Mouse (Mus musculus): ENCODE data around the gene 2210011C24Rik. TPM values are rescaled to one million over a fixed set of nuclear protein-coding genes. Genes with fewer than 3 reads are reported as not detected.
"Not testable (repeated sequence)": the region's sequence is repeated elsewhere in the genome, so short reads cannot be mapped to it uniquely, and the experiment has no call there.

Gene 2210011C24Rik
- total RNA-seq, 4 experiments from 2014 or later, result 0.37 to 2.6 (median 1.5) TPM

DNA sequence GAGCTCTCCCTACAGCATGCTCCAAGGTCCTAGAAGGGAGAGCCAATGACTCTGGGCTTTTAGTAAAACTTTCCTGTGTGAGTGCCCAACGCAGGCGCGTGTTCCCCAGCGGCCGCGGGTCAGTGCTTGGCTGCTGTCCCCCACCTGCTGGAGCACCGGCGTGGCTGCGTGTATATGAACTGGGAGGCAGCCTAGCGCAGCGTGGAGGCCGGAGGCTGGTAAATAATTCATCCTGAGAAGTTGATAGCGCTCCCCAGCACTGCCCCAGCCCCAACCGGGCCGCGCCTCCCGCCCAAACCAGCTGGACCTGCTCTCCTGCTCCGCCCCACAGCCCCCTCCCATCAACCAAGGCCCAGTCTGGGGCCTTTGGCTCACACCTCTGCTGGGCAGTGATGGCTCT is 9.1 kb upstream of the 2210011C24Rik start, which contains the start of gene Palm3:
Gene Palm3, plus strand, starts transcription at position 376 of the 400 bp plus-strand sequence.
- DNase-seq (ENCODE audit: low spot score in 2 of 2), result no peak

DNA sequence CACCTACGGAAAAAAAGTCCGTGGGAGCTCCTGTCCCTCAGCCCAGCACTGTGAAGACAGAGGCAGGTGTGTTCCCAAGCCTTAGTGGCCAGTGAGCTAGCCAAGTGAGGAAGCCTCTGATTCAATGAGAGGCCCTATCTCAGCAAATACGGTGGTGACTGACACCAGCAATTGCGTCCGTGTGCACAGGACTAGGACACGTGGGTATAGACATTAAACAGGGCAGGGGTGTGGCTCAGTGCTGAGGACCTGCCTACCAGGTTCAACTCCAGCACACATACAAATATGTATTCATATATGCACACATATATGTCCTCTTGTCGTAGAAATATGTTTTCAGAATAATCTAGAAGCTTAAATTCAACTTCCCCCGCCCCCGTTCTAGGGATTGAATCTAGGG is 7.8 kb upstream of the 2210011C24Rik start:
- no peak for DNase-seq (ENCODE audit: low spot score in 2 of 2)

DNA sequence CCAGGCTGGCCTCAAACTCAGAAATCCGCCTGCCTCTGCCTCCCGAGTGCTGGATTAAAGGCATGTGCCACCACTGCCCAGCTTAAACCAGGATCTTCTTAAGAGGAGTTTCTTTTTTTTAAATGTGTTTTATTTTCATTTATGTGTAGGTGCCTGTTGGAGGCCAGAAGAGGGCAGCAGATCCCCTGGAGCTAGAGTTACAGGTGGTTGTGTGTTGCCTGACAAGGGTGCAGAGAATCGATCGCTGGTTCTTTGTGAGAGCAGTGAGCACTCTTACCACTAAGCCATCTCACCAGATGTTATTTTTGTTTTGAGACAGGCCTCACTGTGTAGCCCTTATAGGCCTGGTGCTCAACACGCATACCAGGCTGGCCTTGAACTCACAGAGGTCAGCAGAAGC is 3.9 kb upstream of the 2210011C24Rik start:
- no peak for DNase-seq (ENCODE audit: low spot score in 2 of 2)

DNA sequence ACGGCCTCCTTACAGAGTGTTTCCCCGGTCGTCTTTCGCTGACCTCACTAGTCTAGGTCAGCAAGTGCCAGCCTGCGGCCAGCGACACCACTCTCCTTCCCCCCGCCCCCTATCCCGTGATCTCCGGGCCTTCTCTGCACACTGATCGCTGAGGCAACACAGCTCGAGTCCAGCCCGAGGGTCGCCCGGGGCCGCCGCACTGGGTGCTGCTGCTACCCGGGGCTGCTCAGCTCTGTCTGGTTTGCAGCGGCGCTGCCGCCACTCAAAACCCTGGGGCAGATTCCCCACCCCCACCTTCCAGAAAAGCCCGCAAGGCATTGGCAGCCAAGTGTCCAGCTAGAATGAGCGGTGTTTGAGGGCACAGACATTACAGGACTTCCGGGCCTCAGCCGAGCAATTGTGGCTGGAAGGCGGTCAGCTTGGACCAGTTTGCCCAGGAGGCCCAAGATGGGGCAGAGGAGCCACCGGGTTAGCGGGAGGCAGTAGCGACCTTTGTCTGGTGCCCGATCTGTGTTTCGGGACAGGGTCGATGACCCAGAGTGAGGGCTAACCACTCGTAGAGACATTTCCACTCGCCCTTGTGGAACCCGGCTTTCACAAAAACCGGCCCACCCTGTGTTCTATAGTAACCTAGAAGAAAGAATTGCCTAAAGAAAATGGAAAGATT is 661 bp upstream of the 2210011C24Rik start:
- no peak for DNase-seq (ENCODE audit: low spot score in 2 of 2)

DNA sequence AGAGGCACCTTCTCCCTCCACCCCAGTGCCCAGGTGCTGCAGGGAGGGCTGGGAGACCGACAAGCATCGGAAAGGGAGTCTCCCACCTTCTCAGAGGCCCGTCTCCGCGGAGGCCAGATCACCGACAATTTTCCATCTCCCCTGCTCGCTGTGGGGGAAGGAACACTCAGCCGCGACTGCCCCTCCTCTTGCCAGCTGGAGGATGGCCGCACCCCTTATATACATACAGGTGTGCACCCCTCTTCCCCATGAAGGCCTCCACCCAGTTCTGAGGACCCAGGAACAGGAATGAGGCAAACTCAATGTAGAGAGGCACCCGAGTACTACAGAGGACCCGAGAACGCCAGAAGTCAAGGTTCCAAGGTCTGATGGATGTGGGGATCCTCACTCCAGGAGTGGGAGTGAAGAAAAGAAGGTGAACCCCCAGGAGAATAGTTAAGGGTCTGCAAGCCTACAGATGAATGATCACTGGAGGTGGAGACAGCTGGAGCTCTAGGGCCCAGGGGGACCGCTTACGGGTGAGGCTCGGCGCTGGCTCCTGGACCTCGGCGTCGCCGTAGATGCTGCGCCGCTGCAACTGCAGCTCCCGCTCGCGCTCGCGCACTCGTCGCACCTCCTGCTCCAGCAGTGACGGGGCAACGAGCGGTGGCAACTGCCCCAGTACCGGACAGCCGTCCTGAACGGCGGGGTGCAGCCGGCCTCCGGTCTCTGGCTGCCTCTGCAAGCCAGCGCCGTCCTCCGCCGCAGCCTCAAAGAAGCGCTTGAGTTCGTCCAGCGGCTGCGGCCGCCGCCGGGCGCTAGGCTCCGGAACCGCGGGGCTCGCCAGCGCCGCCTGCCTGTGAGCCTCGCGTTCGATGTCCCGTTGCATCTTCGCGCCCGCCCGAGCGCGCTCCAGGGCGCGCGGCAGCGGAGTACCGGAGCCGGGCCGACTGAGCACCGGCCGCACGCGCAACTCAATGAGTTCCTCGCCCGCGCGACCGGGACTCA is 1.1 kb downstream of the 2210011C24Rik start:
- peak in 1 of 2 experiments; percentile 54 for DNase-seq (ENCODE audit: low spot score in 2 of 2)

DNA sequence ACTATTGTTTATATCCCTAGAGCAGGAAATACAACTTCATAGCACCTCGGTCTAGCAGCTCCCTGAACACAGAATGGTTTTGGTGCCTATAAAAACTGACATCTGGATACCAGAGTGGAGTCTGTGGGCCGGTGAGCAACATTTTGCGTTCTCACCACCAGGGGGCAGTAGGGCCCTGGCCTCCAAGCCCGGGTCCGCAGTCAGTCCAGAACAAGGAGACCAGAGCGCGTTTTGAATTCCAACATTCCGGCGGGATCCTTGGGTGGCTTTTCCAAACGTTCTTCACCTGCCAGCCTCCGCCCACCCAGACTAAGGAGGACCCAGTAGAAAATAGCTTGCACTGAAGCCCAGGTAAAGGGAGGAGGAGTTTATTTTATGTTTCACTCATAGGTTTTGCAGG is 2.1 kb downstream of the 2210011C24Rik start:
- DNase-seq (ENCODE audit: low spot score in 2 of 2), result peak; percentile 64 to 81

DNA sequence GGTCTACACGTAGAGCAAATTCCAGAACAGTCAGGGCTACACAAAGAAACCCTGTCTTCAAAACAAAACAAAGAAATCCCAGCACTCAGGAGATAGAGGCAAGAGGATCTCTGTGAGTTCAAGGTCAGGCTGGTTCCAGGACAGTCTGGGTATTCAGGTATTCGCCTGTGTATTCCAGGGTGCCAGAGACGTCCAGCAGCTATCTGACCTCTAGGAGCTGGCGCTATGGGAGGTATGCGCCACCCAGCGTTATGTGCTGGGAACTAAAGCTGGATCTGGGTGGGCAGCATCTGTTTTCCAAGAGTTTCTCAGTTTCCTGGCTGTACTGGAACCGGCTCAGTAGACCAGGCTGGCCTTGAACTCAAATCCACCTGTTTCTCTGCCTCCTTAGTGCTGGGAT is 3.6 kb downstream of the 2210011C24Rik start:
- no peak for DNase-seq (ENCODE audit: low spot score in 2 of 2)

DNA sequence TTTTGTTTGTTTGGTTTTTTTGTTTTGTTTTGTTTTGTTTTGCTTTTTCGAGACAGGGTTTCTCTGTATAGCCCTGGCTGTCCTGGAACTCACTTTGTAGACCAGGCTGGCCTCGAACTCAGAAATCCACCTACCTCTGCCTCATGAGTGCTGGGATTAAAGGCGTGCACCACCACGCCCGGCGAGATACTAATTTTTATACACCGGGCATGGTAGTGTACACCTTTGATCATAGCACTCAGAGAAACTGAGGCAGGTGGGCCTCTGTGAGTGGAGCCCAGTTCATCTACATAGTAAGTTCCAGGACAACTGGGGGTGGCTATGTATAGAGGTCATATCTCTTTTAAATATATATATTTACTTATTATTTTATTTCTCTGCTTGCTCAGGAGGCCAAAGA is 6.5 kb downstream of the 2210011C24Rik start:
- not testable (repeated sequence) for DNase-seq (ENCODE audit: low spot score in 2 of 2)

DNA sequence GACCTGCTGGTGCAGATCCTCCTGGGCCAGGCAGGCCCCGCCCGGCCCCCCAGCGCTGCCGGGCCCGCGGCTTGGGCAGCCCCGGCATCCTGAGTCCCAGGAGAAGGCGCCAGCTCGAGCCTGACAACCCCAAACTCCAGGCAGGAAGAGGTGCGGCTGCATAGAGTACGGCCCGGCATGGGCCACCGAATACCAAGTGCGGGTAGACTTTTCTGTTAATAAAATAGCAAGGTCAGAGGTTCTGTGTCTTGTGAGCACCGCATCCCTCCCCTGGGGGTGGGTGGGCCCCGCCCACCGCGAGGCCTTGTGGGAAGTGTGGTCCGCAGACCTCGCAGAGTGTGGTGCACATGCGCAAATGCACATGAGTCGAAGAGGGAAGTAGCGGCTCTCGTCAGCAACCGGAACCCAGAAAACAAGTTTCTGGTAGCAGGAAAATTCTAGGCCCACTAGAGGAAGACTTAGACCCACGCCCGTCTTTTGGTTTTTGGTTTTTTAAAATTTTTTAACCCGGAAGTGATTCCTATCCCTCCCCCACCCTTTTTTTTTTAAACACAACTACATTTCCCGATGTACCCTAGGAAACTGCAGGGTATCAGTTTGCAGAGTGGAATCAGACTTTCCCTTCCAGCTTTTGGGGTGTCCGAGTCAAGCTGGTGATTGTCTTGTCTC is 7.3 kb downstream of the 2210011C24Rik start:
- peak; percentile 87 to 94 for DNase-seq (ENCODE audit: low spot score in 2 of 2)

DNA sequence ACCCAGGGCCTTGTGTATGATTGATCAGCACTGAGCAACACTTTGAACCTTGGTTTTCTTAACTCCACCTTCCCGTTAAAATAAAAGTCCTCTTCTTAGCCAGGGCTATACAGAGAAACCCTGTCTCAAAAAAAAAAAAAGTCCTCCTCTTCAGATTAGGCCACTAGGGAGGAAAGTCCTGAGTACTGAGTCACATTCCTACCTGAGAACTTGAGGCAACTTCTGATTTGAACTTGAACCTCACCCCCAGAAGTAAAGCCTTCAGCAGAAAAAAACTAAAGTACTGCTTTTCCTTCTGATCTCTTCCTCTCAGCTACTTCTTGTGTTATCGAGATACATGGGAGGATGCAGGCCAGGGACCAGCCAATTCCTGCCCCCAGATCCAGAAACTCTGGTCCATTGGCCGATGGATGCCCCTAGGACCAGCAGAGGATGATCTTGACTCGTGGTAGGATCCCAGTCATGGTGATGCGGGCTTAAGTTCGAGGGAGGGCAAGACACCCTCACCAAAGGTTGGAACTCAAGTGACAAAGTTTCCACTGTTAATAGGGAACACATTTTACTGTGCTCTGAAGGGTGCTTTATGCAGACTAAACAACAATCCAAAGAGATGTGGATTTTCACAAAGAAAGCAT is 8.2 kb downstream of the 2210011C24Rik start:
- DNase-seq (ENCODE audit: low spot score in 2 of 2), result no peak

DNA sequence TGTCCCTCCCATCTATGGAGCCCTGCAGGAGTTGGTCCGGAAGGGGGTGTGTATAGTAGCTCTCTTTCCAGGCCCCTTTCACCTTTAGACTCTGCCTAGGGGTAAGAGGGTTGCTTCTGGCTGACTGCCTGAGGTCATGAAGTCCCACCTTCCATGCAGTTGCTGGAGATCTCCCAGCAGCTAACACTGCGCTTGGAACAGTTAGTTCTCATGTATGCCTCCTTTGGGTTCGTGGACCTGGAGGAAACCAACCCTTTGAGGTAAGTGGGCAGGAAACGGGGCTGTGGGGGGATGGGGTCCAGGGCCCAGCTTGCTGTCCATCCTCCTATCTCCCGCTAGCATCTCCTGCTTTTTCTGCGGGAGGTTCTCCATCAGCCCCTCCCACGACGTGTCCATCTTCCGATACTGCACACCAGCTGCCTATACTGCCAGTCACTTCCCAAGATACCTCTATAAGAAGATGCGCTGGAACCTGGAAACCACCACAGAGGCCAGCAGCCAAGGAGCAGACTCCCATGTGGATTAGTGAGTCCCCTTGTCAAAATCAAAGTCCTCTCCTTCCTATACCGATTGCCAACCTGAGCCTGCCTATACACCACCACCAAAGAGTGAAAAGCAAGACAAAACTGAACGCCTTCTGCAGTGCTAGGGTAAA is 8.9 kb downstream of the 2210011C24Rik start:
- DNase-seq (ENCODE audit: low spot score in 2 of 2), result no peak

DNA sequence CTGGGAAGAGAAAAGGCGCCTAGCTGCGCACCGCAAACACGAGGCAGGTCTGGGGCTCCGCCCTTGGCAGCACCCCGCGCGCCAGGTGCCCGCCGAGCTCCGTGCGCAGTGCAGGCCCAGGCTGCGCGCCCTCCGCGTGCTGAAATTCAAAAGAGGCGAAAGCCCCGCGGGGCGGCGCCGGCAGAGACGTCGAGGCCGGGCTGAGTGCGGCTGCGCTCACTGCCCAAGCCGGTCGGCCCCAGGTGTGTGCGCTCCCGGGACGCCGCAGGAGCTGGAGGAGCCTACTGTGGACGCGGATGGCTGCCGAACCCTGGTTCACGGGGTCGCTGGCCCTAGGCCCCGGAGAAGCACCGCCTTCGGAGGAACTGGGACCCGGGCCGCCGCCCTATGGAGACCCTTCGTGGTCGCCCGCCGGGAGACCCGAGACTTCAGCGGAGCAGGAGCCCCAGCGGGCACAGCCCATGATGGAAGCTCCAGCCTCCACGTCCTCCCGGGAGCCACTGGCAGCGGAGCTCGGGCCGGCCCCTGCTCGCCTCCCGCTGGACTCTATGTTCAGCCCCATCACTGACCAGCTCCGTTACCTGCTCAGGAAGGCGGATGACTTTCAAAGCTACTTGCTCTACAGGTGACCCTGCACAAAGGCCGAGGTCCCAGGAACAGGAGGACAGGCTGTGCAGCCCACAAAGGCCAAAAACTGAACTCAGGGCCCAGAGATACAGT is 10.5 kb downstream of the 2210011C24Rik start, which contains the start of gene 1700067K01Rik:
Gene 1700067K01Rik, plus strand, starts transcription at position 222 of the 720 bp plus-strand sequence.
- no peak for DNase-seq (ENCODE audit: low spot score in 2 of 2)

DNA sequence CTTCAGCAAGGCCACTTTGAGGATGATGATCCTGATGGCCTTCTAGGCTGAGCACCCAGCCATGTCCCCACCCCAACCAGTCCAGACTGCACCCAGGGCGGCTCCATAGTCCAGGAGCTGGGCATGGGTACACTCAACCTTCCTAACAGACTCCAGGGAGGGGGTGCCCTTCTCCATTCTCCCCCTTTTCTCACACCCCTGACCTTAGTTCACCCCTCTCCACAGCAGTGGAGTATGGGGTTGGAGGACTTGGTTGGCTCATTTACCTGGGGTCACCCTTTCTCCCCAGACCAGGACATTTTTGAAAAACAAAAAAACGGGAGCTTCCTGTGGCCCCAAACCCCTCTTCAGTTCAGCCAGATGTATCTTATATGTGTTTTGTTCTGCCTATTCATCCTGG is 12.1 kb downstream of the 2210011C24Rik start:
- no peak for DNase-seq (ENCODE audit: low spot score in 2 of 2)

DNA sequence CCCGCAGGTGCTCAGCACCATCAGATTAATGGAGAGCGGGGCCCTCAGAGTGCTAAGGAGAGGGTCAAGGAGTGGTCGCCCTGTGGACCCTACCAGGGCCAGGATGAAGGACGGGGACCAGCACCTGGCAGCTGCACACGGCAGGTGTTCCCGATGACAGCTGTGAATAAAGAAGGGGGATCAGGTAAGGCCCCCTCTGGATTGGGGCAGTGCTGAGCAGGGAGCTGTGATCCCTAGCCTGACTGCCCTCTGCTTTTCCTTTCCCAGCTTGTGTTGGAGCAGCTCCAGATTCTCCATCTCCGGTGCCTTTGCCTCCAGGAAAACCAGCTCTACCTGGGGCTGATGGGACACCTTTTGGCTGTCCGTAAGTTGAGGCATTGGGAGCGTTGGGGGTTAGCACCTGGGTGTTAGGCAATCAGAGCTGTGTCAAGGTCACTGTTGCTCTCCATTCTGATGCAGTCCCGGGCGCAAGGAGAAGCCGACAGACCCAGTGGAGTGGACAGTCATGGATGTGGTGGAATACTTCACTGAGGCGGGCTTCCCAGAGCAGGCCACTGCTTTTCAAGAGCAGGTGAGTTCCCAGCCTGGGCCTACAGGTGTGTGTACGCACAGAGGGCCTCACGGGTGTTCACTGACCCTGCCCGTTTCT is 12.8 kb downstream of the 2210011C24Rik start:
- peak in 1 of 2 experiments; percentile 38 for DNase-seq (ENCODE audit: low spot score in 2 of 2)

DNA sequence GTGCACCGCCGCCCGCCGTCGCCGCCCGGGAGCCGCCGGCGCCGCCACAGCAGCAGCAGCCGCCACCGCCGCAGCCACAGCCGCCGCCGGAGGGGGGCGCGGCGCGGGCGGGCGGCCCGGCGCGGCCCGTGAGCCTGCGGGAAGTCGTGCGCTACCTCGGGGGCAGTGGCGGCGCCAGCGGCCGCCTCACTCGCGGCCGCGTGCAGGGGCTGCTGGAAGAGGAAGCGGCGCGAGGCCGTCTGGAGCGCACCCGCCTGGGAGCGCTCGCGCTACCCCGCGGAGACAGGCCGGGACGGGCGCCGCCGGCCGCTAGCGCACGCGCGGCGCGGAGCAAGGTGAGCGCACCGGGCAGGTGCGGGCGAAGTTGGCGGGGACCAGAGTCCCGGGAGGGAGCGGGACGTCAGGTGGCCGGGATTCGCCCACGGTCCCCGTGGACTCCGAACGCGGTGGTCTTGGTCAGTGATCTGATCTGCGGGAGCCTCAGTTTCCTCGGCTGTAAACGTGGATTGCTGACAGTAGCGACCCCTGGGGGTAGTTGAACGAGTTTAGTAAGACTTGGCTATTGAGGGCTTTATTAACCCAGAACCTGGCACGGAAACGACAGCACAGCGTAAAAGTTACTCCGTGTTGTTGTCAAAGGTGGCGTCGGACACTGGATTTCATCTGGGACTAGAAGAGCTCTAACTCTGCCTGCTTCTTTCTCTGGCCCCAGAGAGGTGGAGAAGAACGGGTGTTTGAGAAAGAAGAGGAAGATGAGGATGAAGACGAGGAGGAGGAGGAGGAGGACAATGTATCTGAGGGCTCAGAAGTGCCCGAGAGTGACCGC is 13.5 kb downstream of the 2210011C24Rik start:
- DNase-seq (ENCODE audit: low spot score in 2 of 2), result peak in 1 of 2 experiments; percentile 53

DNA sequence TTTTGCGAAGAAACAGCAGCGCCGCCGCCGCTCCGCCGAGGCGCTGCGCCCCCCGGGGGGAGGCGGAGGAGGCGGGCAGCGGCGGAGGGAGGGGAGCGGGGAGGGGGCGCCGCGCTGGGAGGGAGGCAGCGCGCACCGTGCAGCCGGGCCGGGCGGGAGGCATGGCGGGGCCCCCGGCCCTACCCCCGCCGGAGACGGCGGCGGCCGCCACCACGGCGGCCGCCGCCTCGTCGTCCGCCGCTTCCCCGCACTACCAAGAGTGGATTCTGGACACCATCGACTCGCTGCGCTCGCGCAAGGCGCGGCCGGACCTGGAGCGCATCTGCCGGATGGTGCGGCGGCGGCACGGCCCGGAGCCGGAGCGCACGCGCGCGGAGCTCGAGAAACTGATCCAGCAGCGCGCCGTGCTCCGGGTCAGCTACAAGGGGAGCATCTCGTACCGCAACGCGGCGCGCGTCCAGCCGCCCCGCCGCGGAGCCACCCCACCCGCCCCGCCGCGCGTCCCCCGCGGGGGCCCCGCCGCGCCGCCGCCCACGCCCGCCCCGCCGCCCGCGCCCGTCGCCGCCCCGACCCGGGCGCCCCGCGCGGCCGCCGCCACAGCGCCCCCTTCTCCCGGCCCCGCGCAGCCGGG is 14.3 kb downstream of the 2210011C24Rik start, which contains the start of gene Samd1:
Gene Samd1, plus strand, starts transcription at position 162 of the 631 bp plus-strand sequence.
- DNase-seq (ENCODE audit: low spot score in 2 of 2), result peak in 1 of 2 experiments; percentile 57

DNA sequence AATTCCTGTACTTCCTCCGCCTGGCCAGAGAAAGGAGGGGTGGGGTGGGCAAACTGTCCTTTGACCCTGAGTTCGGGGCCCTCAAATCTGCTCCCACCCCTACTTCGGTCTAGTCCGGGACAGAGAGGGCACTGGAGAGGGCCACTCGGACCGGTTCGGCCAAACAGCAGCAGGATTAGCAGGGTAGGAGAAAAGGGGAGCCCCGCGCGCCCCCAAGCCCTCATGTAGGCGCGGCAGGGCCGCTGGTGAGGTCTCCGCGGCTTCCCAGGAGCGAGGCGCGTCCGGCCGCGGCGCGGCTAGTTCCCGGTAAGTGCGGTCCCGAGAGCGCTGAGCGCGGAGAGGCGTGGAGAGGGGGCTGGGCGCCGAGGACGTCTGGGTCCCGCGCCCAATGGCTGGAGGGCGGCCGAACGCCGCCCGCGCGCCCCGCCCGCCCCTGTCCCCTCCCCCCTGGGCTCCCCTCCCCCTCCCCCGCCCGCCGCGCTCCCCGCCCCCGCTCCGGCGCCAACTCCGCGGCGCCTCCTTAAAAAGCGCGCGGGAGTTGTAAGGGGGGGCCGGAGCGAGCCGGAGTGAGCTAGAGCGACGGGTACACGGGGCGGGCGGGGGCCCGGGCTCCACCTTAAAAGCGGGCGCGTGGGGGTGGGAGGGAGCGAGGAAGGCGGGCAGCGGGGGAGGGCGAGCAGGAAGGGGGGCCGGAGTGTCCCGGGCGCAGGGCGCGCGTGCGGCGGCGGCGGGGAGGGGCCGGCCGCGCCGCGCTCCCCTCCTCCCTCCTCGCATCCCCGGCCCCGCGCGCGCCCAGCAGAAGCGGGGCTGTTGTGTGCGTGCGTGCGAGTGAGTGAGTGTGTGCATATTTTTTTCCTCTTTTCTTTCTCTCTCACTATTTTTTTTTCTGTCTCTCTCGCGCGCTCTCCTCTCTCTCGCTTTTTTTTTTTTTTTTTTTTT is 15.1 kb downstream of the 2210011C24Rik start:
- peak; percentile 67 to 75 for DNase-seq (ENCODE audit: low spot score in 2 of 2)
